In the genomic region with DNA sequence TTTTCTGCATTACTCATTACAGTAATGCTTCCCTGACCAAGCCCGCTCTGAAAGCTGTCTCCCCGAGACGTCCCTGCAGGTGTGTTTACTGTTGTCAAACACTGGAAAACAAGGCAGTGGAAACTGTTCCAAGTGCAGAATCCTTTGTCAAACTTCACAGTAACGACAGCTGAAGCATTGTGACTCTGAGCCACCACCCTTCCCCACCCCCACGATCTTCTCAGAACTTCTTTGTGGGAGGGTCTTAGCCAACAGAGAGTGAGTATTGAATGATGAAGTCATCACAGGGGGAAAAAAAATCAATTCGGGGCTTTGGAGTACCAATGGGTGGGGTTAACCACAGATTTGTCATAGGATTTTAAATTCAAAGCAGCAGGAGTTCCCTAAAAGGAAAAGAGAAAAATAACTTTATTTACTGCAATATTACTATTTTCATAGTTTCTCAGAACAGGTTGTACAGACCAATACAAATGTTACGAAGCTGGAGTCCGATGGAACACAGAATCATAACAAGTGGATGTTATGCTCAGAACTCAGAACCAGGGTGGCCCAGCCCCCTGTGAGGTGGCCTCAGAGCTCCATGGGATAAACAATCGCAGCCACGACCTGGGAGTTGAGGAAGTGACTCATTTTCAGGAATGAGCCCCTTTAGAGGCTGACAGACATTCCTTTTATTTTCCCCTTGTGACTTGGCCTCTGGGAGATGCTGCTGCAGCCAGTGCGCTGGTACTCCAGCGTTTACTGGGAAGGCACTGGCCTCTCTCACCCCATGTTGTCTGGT, we compare ENCODE assay signal across 10 mouse cellular contexts.
DNase-seq lines count a peak whose midpoint lies in the region; ATAC-seq and TF ChIP-seq lines count a peak whose summit lies in the region.
"Had no signal": no experiment of that assay in that cellular context is flagged by ENCODE, and none has a peak within 500 bp of the region (broad histone marks: within the 10 kb centered on the region; RNA-seq: fewer than 3 reads in every experiment).

No protein-coding gene starts in this region.

- DNase-seq in embryo, embryonic 10 days (ENCODE audit: low spot score) = peak; percentile 28
- DNase-seq in embryo, embryonic 10.5 days (ENCODE audit: low spot score) = no peak
- DNase-seq in R1 (ENCODE audit: low read depth, low spot score) (peak; percentile 44), MN1 (ENCODE audit: low spot score) (no peak)
- DNase-seq in lung, adult 2 months = no peak
- no peak for DNase-seq in left cerebral cortex, postnatal 25 days (ENCODE audit: low spot score in 2 of 2)
- no peak for DNase-seq in thymus, adult 18-20 months
- DNase-seq: right cerebral cortex, postnatal 14 days had no signal

- no peak overlapping the region for H3K4me2 ChIP-seq in heart, embryonic 14.5 days (ENCODE audit: low read length)

- H3K36me3 ChIP-seq in heart, embryonic 14.5 days (ENCODE audit: control insufficient read depth, insufficient read depth, low read length) = no peaks in the 10 kb centered on the region

- H3K27ac ChIP-seq in heart, embryonic 14.5 days (replicated peaks in 1 of 2; ENCODE audit: control insufficient read depth in 1 of 2, insufficient read depth in 1 of 2, low read depth in 2 of 2, low read length in 2 of 2) = peak overlapping the region; percentile 29 to 42; a peak in 2 of 4 replicates

- H3K4me3 ChIP-seq in heart, embryonic 14.5 days (ENCODE audit: control insufficient read depth in 1 of 2, insufficient read depth in 1 of 2, low read depth in 1 of 2, low read length in 2 of 2) = no peak overlapping the region
- H3K4me3 ChIP-seq in lung, adult 2 months (replicated peaks; ENCODE audit: extremely low read depth, low read depth, low read length) = no peak overlapping the region
- H3K4me3 ChIP-seq: erythroblast, embryonic 14.5 days had no signal

- no peaks in the 10 kb centered on the region for H3K27me3 ChIP-seq in heart, embryonic 14.5 days (ENCODE audit: control insufficient read depth, insufficient read depth, low read length)

- no peaks in the 10 kb centered on the region for H3K9me3 ChIP-seq in heart, embryonic 14.5 days (ENCODE audit: control insufficient read depth, low read length)

- TF ChIP-seq POLR2A in lung, adult 2 months (IDR thresholded peaks at IDR 0.05; ENCODE audit: borderline replicate concordance, extremely low read depth, low read depth, low read length) = peak; percentile 23; the same call in 1 of the 2 replicates

- intact Hi-C loops in left cerebral cortex, postnatal 25 days (cut with DNase I) = no loop called here

- H3K4me1 ChIP-seq in heart, embryonic 14.5 days (ENCODE audit: control insufficient read depth in 2 of 2, insufficient read depth in 2 of 2, low read length in 2 of 2) = peaks cover 4 to 11% of the 10 kb centered on the region in 2 experiments; a peak in 2 of 4 replicates
- H3K4me1 ChIP-seq in lung, adult 2 months (ENCODE audit: control insufficient read depth, insufficient read depth, low read length) = peaks cover 10% of the 10 kb centered on the region

- 40% methylated on average over 12 of the region's 12 CpGs for WGBS in heart, embryonic 14.5 days
- 24% methylated on average over 12 of the region's 12 CpGs for WGBS in lung, adult 2 months

- no peak for TF ChIP-seq CTCF in lung, adult 2 months (IDR thresholded peaks at IDR 0.05; ENCODE audit: insufficient read depth, low read length)

- H3K9ac ChIP-seq in heart, embryonic 14.5 days (ENCODE audit: low read length) = no peak overlapping the region

- ATAC-seq in heart, embryonic 14.5 days (ENCODE audit: insufficient number of reproducible peaks, insufficient read depth, low FRiP score, low read depth) = no peak

Comparison
In these comparisons a context has a peak if more than half of its experiments do, and no peak if none do; other contexts are left out.
1. DNase-seq: peak in embryo, embryonic 10 days (single experiment) and R1 (single experiment); none in embryo, embryonic 10.5 days (single experiment), lung, adult 2 months (single experiment), MN1 (single experiment), left cerebral cortex, postnatal 25 days (0 of 2) and thymus, adult 18-20 months (0 of 2).